Mouse (Mus musculus): ENCODE results near the gene Scamp2.

- TF ChIP-seq CTCF (IDR thresholded peaks at IDR 0.05; ENCODE audit: control insufficient read depth, insufficient read depth, insufficient replicate concordance, low read depth, low read length) (no peak), POLR2A (IDR thresholded peaks at IDR 0.05; ENCODE audit: control insufficient read depth, low read depth, low read length) (no peak)
Measured at GRCm38 (mm10) chr9:57620674-57621073, 59.9 kb downstream of the Scamp2 start, which contains the start of gene Lman1l.

All from testis, adult 2 months (tissue).